Mouse (Mus musculus): ENCODE measurements around the gene Pnpo. TPM values are rescaled to one million over a fixed set of nuclear protein-coding genes. Genes with fewer than 3 reads are reported as not detected.
A peak's percentile ranks its signal among the peaks of the same experiment; 100 is the strongest.

The Pnpo gene
- 1 to 10 TPM; 6.6 to 7.5 TPM for total RNA-seq (2021)
- long read RNA-seq, experiment 1, transcript Pnpo-201 (7 exons, 1,994 nt), result major isoform, 6 of 6 reads
- long read RNA-seq, experiment 1, partial matches to known transcripts, result 0 of 6 reads
- long read RNA-seq, experiment 1, other reads (novel, unspliced or antisense), result 0 of 6 reads
- long read RNA-seq, experiment 2, transcript Pnpo-201 (7 exons, 1,994 nt), result major isoform, 13 of 17 reads
- long read RNA-seq, experiment 2, partial matches to known transcripts, result 2 of 17 reads
- long read RNA-seq, experiment 2, other reads (novel, unspliced or antisense), result 2 of 17 reads

DNA sequence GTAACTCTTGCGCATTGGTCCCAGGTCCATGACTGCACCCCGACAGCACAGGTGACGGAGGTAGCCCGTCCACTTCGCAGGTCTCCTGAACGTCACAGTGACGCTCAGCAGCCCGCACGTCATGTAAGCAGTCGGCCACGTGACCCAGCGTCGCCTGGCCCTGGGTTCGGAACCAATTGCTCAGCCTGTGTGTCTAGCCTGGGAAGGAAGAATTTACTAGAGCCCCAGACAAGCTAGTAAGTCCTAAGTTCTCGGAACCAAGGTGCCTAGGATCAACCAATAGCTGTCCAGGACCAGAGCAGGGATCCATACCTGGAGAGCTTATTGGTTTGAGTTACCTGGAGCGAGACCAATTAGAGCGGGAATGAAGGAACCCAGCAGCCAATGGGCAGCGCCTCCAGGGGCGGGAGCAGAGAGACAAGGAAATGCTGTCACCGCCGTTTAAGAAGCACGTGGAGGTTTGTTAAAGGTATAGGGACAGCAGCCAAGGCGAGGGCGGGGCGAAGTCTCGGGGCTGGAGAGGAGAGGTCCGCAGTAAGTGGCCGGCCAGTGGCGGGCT lies at the start of gene Pnpo:
Pnpo (minus strand) TSS at position 241 of the 559 bp plus-strand sequence.
- DNase-seq, result peak; percentile 82 to 84
- intact Hi-C loops (cut with DNase I), result no loop called here

GRCm38 (mm10) chr11:96992722-96993311 lies 49.0 kb upstream of the Pnpo start:
- intact Hi-C loops (cut with DNase I), result no loop called here

DNA sequence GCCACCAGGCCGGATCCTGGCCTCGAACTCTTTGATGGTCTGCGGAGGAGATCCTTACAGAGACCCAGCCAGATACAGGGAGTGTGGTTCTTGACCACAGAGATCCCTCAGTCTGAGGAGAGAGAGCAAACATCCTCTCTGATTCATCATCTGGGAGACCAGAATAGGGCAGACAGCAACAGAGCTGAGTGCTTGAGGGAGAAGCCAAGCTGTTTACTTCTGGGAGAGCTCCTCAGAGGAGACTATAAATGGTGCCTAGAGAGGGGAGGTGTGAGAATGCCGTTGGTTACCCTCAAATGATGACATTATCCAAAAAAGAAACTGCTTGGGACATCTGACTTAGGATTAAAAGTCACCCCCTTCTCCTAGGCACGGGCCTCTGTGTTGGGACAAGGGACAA lies 47.7 kb upstream of the Pnpo start:
- intact Hi-C loops (cut with DNase I), result no loop called here
- no peak for DNase-seq

More at GRCm38 (mm10) chr11:96992722-96993311, 49.0 kb upstream of the Pnpo start:
- no peak for DNase-seq

GRCm38 (mm10) chr11:96987873-96988655 lies 44.3 kb upstream of the Pnpo start:
- no peak for DNase-seq
- intact Hi-C loops (cut with DNase I), result no loop called here

- no peak for DNase-seq
- intact Hi-C loops (cut with DNase I), result no loop called here
These were observed 42.7 kb upstream of the Pnpo start for GRCm38 (mm10) chr11:96986463-96986862.

GRCm38 (mm10) chr11:96984903-96985302 lies 41.1 kb upstream of the Pnpo start:
- DNase-seq, result no peak
- intact Hi-C loops (cut with DNase I), result loop anchor here (5.0 kb wide), 1 partner anchor 97 kb away; no protein-coding TSS in a partner anchor

DNA sequence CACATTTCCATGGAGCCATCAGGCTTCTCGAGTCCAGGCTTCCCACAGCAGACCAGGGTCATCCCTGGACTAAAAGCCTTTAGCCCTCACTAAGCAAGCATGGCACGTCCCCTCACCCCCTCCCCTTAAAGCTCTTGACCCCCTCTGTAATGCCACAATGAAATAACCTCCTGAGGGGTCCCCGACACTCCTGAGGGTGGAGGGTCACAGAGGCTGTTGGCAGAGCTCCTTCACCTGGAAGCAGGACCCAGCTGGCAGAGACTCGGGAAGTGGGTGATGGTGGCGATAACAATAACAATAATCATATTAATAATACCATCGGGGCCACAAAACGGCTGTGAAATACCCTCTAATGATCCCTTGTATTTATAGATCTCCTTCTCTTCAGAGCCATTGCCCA lies 39.1 kb upstream of the Pnpo start, which contains the start of gene Sp2:
Sp2 (minus strand) TSS at position 101 of the 400 bp plus-strand sequence.
- no peak for DNase-seq
- intact Hi-C loops (cut with DNase I), result loop anchor here (5.0 kb wide), 1 partner anchor 99 kb away; no protein-coding TSS in a partner anchor

GRCm38 (mm10) chr11:96982355-96982754 lies 38.6 kb upstream of the Pnpo start:
- peak; percentile 67 to 76 for DNase-seq
- intact Hi-C loops (cut with DNase I), result loop anchor here (5.0 kb wide), 1 partner anchor 100 kb away; no protein-coding TSS in a partner anchor

- DNase-seq, result no peak
- intact Hi-C loops (cut with DNase I), result loop anchor here (1.0 to 5.0 kb wide), 2 partner anchors 41 to 101 kb away; no protein-coding TSS in a partner anchor
These were observed 37.7 kb upstream of the Pnpo start for GRCm38 (mm10) chr11:96981461-96981860.

- no peak for DNase-seq
- intact Hi-C loops (cut with DNase I), result loop anchor here (5.0 kb wide), 1 partner anchor 102 kb away; no protein-coding TSS in a partner anchor
These were observed 36.2 kb upstream of the Pnpo start for GRCm38 (mm10) chr11:96980021-96980420.

DNA sequence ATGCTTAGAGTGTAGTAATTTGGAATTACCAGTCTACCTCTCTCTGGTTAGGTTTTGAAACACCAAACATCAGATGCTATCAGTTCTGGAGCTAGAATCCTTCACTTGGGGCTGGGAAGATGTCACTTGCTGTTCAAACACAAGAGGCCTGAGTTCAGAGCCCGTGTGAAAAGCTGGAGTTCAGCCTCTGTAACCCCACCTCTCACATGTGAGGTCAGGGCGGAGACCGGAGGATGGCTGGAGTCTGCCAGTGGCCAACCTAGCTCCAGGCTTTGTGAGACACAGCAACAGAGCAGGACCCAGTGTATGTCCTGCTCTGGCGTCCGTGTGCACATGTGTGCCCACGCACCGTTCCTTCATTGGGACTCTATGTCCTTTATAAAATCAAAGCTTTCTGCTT lies 35.5 kb upstream of the Pnpo start:
- no peak for DNase-seq
- intact Hi-C loops (cut with DNase I), result no loop called here

GRCm38 (mm10) chr11:96978401-96979246 lies 34.8 kb upstream of the Pnpo start:
- intact Hi-C loops (cut with DNase I), result no loop called here
- DNase-seq, result no peak

GRCm38 (mm10) chr11:96977606-96978400 lies 34.0 kb upstream of the Pnpo start:
- peak; percentile 98 for DNase-seq
- intact Hi-C loops (cut with DNase I), result no loop called here

- peak in 1 of 2 experiments; percentile 79 for DNase-seq
- intact Hi-C loops (cut with DNase I), result no loop called here
These were observed 33.3 kb upstream of the Pnpo start for GRCm38 (mm10) chr11:96976911-96977591.

DNA sequence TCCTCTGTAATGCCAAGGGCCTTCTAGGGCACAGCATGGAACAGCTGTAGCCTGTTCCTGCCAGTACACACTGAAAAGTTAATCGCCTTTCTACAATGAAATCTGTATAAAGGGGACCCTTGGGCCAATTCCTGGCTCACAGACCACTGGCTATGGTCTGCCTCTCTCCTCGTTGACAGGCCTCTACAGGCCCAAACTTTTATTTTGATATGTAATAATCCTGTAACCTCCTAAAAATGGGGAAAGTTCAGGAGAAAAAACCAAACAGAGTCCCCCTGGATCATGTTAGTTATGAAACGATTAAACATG lies 32.5 kb upstream of the Pnpo start:
- DNase-seq, result no peak
- intact Hi-C loops (cut with DNase I), result no loop called here

GRCm38 (mm10) chr11:96975511-96976378 lies 32.0 kb upstream of the Pnpo start:
- DNase-seq, result no peak
- intact Hi-C loops (cut with DNase I), result no loop called here

GRCm38 (mm10) chr11:96974813-96975212 lies 31.0 kb upstream of the Pnpo start:
- intact Hi-C loops (cut with DNase I), result no loop called here

More at GRCm38 (mm10) chr11:96974813-96975212, 31.0 kb upstream of the Pnpo start:
- no peak for DNase-seq
